Mouse (Mus musculus) spleen, adult 2 months (tissue): ENCODE results near the gene Lgr4.

ENCODE experiments used
- CTCF ChIP-seq: fragments of 200-500 bp; IDR thresholded peaks from 2 replicates; pipeline ENCODE4 v1.5.1; 2011; ENCODE audit warnings: mild to moderate bottlenecking, inconsistent platforms; ENCODE audit not compliant: insufficient read depth, insufficient read length, insufficient replicate concordance; ENCODE audit errors: extremely low read depth
- POLR2A ChIP-seq: fragments of 200-500 bp; IDR thresholded peaks from 2 replicates; pipeline ENCODE4 v1.6.1; 2011; ENCODE audit warnings: low read depth, low read length, inconsistent platforms

- TF ChIP-seq CTCF (no peak), POLR2A (no peak)
These were observed 53.4 kb downstream of the Lgr4 start for GRCm38 (mm10) chr2:109970744-109971410.
